ENCODE assay signal across 15 mouse cellular contexts in genomic region chr11:64297825-64298224, GRCm38 (mm10).
"Had no signal": no experiment of that assay in that cellular context is flagged by ENCODE, and none has a peak within 500 bp of the region (broad histone marks: within the 10 kb centered on the region; RNA-seq: fewer than 3 reads in every experiment).

No protein-coding gene starts in this region.

- H3K4me3 ChIP-seq: kidney, embryonic 15.5 days; liver, embryonic 13.5 days; megakaryocyte, embryonic 14.5 days; midbrain, embryonic 12.5 days; midbrain, embryonic 15.5 days; myocyte had no signal

- H3K9ac ChIP-seq: kidney, embryonic 15.5 days; liver, embryonic 13.5 days; midbrain, embryonic 12.5 days; midbrain, embryonic 15.5 days had no signal

- H3K4me1 ChIP-seq: liver, embryonic 13.5 days; megakaryocyte, embryonic 14.5 days; midbrain, embryonic 12.5 days; midbrain, embryonic 15.5 days had no signal

- H3K36me3 ChIP-seq: kidney, embryonic 15.5 days; liver, embryonic 13.5 days; midbrain, embryonic 12.5 days; midbrain, embryonic 15.5 days had no signal

- H3K9me3 ChIP-seq: kidney, embryonic 15.5 days; liver, embryonic 13.5 days; megakaryocyte, embryonic 14.5 days; midbrain, embryonic 12.5 days; midbrain, embryonic 15.5 days had no signal

- H3K27me3 ChIP-seq: liver, embryonic 13.5 days; megakaryocyte, embryonic 14.5 days; midbrain, embryonic 15.5 days had no signal

- DNase-seq: kidney, adult 8-10 months; kidney, postnatal 14 days; kidney, postnatal 4 days; liver, embryonic 13.5 days; lung, adult 2 months; thymus, adult 2 months; thymus, postnatal 14 days; thymus, postnatal 4 days had no signal

- ATAC-seq: intestine, postnatal 0 days; midbrain, embryonic 15.5 days had no signal

- H3K4me2 ChIP-seq: kidney, embryonic 15.5 days; liver, embryonic 13.5 days; midbrain, embryonic 12.5 days; midbrain, embryonic 15.5 days had no signal

- H3K27ac ChIP-seq: kidney, embryonic 15.5 days; liver, embryonic 13.5 days; midbrain, embryonic 12.5 days; midbrain, embryonic 15.5 days; stomach, postnatal 0 days had no signal
